Mouse (Mus musculus) urinary bladder, postnatal 25 days (tissue): ENCODE measurements around the gene Cisd3.
A peak's percentile ranks its signal among the peaks of the same experiment; 100 is the strongest.

Source experiments
- DNase-seq: peaks from one replicate; pipeline ENCODE4 v3.0.0; 2022; ENCODE audit warnings: low spot score

The Cisd3 gene

DNA sequence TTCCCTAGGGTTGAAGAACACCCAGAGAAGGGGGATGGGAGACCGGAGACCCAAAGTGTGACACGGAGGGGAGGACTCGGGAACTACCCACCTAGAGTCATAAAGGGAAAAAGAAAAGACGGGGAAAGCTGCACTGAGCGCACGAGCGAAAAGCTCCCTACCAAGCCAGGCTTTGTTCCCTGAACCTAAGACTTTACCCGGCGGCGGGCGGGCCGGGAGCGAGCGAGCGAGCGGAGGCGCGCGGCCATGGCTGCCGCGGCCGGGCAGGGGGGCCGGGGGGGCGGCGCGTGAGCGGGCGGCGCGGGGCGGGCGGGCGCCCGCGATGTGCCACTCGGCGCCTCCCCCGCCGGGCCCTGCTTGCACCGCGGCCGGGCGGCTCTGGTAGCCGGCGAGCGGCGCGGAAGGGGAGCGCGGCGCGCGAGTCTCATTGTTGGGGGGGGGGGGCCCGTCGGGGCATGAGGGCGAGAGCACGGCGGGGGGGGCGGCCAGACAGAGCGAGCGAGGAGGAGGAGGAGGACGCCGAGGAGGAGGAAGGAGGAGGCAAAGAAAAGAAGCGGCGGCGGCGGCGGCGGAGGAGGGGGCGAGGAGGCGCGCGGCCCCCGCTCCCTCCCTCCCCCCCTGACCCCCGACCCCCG lies 22.6 kb upstream of the Cisd3 start, which contains the start of gene Mllt6:
TSS of gene Mllt6 (plus strand) at position 522 of the 635 bp plus-strand sequence.
- DNase-seq, result peak; percentile 64

DNA sequence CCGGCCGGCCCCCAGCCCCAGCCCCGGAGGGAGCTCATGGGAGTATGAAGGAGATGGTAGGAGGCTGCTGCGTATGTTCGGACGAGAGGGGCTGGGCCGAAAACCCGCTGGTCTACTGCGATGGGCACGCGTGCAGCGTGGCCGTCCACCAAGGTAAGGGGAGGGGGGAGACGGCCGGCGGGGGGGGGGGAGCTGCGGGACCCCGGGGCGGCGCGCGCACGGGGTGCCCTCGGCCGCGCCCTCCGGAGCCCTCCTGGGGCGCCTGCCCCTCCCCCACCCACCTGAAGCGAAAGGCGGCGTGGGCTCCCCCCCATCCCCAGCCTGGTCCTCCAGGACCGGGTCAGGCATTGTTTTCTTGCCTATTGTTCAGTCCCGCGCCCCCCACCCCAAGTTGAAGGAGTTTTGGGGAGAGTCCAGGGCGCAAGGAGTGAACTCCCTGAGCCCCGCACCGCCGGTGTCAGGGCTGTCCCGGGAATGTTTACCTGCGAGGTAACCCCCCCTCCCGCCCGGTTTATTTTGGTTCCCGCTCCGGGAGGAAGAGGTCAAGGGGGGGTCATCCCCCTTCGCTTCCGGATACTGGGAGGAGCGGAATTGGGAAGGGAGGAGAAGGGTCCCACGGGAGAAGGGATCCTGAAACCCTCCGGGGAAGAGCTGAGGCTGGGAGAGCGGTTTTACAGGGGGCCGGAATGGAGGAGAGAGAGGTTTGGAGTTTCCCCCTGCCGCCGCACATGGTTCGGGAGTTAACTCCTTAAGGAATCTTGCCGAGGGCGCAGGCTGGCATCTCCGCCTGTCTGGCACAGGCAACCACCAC lies 21.9 kb upstream of the Cisd3 start:
- no peak for DNase-seq

- DNase-seq, result no peak
These were observed 21.3 kb upstream of the Cisd3 start for GRCm38 (mm10) chr11:97664339-97664665.

DNA sequence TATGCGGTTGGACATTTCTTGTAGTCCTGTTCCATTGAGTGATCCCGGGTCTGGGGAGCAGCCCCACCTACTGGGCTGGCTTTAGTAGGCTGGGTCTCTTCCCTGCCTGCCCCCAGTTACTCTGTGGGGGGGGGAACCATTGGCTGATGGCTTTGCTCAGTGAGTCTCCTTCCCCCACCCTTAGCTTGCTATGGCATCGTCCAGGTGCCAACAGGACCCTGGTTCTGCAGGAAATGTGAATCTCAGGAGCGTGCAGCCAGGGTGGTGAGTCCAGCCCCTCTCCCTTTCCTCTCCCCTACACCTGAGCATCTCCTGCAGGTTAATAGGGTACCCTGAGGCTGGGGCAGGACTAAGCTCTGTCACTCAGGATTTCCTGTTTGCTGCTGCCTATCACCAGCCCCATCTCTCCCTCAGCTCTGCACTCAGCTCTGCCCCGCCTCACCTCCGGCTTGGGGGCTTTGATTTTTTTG lies 20.8 kb upstream of the Cisd3 start:
- no peak for DNase-seq

GRCm38 (mm10) chr11:97665431-97665830 lies 20.2 kb upstream of the Cisd3 start:
- DNase-seq, result no peak

GRCm38 (mm10) chr11:97666221-97666620 lies 19.4 kb upstream of the Cisd3 start:
- DNase-seq, result no peak

DNA sequence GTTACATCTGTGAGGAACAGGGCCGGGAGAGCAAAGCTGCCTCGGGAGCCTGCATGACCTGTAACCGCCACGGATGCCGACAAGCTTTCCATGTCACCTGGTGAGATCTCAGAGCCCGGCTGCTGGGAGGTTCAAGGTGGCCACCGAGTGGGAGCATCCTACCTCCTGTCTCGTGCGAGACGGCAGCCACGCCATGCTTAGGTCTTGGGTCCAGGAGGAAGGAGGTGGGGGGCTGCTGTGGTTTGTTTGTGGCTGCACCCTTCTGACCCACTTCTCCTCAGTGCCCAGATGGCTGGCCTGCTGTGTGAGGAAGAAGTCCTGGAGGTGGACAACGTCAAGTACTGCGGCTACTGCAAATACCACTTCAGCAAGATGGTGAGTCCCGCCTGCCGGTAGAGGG lies 18.8 kb upstream of the Cisd3 start:
- DNase-seq, result no peak

- DNase-seq, result no peak
These were observed 17.5 kb upstream of the Cisd3 start for GRCm38 (mm10) chr11:97668160-97668559.

GRCm38 (mm10) chr11:97669268-97669667 lies 16.4 kb upstream of the Cisd3 start:
- no peak for DNase-seq

GRCm38 (mm10) chr11:97669829-97670228 lies 15.8 kb upstream of the Cisd3 start:
- DNase-seq, result no peak

GRCm38 (mm10) chr11:97670234-97671176 lies 15.1 kb upstream of the Cisd3 start:
- DNase-seq, result no peak

- DNase-seq, result no peak
These were observed 14.5 kb upstream of the Cisd3 start for GRCm38 (mm10) chr11:97671177-97671527.

DNA sequence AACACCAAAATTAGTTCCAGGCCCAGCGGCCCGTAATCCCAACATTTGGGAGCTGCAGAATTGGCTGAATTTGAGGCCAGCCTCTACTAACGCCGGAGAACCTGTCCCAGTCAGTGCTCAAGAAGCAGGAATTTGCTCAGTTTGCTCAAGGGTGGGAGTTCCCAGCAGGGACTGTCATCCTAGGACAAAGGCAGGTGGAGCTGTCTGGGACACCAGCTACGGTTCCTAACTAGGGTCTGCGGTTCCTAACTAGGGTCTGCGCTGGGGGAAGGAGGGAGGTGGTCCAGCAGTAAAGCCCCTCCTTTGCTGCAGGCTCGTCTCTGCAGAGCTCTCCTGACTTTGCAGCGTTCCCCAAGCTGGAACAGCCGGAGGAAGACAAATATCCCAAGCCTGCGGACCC lies 12.5 kb upstream of the Cisd3 start:
- DNase-seq, result no peak

DNA sequence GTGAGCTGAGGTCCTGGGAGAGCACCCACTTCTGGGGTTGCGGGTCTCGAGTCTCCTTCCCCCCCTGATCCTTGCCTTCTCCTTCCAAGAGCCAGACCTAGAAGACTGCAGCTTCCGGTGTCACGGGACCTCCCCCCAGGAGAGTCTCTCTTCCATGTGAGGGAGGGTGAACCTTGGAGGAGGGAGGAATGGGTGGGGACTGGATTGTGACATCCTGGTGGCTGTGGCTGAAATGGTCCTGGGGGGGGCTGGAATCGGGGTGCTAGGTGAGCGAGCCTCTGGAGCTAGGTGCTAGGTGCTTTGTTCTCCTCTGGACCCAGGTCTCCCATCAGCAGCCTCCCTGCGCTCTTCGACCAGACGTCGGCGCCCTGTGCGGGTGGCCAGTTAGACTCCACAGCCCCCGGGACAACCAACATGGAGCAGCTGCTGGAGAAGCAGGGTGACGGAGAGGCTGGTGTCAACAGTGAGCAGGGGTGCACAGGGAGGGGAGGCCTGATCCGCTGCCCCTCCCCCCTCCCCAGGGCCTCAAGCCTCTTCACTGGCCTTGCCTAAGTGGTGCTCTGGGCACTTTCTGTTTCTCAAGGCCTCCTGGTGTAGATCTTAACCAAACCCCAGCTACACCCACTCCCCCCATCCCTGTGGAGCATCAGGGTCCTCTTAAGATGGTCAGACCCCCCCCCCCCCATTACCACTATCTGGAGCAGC lies 9.4 kb upstream of the Cisd3 start:
- no peak for DNase-seq

DNA sequence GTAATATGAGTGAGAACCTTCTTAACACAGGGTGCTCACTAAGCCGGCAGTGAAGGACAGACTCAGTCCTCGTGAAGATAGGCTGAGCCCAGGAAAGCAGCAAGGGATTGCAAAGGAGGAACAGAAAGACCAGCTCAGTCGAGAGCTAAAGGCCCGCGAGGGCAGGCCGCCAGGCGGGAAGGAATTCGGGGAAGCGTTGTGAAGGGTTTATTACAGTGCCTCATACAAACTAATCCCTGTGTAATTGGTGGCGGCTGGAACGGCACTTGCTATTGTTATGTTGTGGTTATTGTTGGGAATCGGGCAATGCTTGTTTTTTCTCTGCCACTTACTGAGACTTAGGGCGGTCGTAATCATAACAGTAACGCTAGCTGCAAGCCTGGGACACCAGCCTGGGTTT lies 8.2 kb upstream of the Cisd3 start:
- no peak for DNase-seq

GRCm38 (mm10) chr11:97677842-97678241 lies 7.8 kb upstream of the Cisd3 start:
- DNase-seq, result no peak

DNA sequence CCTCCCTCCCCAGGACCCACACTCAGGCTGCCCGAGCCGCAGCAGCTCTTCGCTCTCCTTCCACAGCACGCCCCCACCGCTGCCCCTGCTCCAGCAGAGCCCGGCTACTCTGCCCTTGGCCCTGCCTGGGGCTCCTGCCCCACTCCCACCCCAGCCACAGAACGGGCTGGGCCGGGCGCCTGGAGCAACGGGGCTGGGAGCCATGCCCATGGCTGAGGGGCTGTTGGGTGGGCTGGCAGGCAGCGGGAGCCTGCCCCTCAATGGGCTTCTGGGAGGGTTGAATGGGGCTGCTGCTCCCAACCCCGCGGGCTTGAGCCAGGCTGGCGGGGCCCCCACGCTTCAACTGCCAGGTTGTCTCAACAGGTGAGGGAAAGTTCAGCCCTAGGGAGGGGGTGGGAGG lies 7.3 kb upstream of the Cisd3 start:
- DNase-seq, result no peak

DNA sequence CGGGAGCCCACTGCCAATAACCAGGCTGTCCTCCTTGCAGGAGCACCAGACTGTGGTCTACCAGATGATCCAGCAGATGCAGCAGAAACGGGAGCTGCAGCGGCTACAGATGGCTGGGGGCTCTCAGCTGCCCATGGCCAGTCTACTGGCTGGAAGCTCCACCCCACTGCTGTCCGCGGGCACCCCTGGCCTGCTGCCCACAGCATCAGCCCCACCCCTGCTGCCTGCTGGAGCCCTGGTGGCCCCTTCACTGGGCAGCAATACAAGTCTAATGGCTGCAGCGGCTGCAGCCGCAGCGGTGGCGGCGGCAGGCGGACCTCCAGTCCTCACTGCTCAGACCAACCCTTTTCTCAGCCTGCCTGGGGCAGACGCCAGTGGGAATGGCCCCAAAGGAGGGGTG lies 5.2 kb upstream of the Cisd3 start:
- DNase-seq, result no peak

- DNase-seq, result no peak
These were observed 3.0 kb upstream of the Cisd3 start for GRCm38 (mm10) chr11:97682504-97683055.

DNA sequence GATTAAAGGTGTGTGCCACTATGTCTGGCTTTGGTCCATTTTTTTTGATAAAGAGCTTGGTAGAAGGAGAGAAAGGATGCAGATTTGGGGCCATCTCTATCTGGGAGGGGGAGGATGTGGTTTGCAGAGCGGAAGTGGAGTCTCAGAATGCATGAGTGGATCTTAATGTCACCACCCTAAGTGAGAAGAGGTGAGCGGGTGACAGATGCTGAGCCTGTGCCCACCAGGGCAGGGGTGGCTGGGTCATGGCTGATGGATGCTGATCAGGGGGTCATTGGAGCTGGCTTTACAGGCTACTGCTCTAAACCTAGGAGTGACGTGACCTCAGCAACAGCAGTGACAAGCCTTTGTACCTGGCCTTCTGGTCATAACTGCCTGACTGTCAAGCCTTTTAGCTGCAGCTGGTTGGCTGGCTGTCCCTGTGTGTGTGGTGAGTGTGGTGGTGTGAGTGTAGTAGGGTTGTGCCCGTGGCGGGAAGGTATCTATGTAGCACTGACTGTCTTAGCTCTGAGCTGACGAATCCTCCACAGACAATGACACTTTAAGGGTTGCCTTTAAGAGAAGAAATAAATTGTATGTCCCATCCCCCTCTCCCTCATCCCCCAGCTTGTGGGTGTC lies 1.5 kb upstream of the Cisd3 start:
- DNase-seq, result no peak

DNA sequence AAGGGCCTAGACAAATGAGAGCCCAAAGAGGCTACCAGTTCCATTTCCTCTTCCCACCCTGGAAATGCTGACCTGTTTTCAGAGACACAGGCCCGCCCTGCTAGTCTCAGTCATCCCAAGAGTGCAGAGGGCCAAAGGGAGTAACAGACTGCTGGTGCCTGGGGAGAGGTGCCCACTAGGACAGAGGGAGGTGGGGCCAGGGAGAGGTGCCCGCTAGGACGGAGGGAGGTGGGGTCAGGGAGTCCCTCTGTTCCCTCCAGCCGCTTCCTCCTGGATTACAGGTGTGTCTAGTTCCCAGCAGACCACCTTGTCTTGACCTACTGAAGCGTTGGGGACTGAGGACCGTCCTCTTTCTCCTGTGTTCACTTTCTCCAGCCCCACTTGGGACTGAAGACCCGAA lies 860 bp upstream of the Cisd3 start:
- no peak for DNase-seq
